Mouse (Mus musculus): ENCODE data around the gene Itgb1bp1. TPM values are rescaled to one million over a fixed set of nuclear protein-coding genes. Genes with fewer than 3 reads are reported as not detected.

The Itgb1bp1 gene
- total RNA-seq, 2 experiments from 2014 or later, result 36.6 to 40.2 TPM

GRCm38 (mm10) chr12:21301324-21301723, 15.2 kb upstream of the Itgb1bp1 start:
- peak; percentile 45 for DNase-seq

GRCm38 (mm10) chr12:21298856-21299255, 12.8 kb upstream of the Itgb1bp1 start:
- DNase-seq, result no peak

DNA sequence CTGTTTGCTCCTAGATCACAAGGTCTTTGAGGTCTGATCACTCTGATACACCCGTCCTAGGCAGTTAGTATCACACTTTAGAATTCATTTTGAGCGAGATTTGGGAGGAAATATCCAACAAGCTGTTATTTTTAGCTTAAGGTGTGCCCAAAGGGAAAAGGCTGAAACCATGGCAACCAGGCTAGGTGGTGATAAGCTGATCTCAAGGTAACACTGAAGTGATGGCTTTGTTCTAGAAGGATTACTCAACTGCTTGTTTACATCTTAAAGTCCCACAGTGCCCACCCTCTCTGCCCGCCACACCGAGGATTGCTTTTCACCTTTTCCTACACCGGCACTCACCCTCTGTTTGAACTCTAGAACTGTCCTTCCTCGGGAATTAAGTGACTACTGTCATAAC, 3.6 kb upstream of the Itgb1bp1 start:
- no peak for DNase-seq

DNA sequence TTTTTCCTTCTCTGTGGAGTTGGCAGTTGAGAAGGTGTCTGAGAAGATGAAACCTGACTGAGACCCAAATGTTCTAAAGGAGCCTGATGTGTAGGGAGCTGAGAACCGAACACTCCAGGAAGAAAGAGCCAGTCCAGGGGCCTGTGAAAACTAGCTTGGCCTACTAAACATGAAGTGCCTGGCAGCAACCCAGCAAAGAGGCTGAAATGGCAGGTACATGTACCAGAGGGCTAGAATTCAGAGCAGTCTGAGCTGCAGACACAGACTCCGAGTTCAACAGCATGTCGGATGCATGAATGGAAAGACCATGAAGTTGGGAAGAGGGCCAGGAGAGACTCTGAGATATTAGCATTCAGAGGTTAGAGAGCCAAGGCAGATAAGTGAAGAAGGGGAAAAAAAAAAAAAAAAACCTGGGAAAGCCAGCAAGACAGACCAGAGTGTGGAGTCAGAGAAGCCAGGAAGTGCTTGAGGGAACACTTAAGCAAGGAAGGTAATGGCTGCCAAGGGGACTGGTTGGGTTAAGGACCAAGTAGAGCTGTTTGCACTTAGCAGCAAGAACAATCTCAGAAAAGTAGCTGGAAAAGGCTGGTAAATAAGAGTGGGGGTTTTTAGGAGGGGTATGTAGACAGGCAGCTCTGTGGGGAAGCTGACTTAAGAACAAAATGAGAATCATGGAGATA, 2.8 kb upstream of the Itgb1bp1 start:
- no peak for DNase-seq

GRCm38 (mm10) chr12:21286712-21287650, 897 bp upstream of the Itgb1bp1 start:
- no peak for DNase-seq

GRCm38 (mm10) chr12:21285508-21286242, 409 bp downstream of the Itgb1bp1 start:
- DNase-seq, result no peak

- no peak for DNase-seq
Measured at GRCm38 (mm10) chr12:21284761-21285441, 1.2 kb downstream of the Itgb1bp1 start, which contains the start of gene Cpsf3. Gene Cpsf3 (plus strand): TSS chr12:21285391.

GRCm38 (mm10) chr12:21277352-21277864, 8.7 kb downstream of the Itgb1bp1 start:
- no peak for DNase-seq

- no peak for DNase-seq
Measured at GRCm38 (mm10) chr12:21274446-21274845, 11.6 kb downstream of the Itgb1bp1 start.

- no peak for DNase-seq
Measured at GRCm38 (mm10) chr12:21268083-21268616, 17.9 kb downstream of the Itgb1bp1 start.

DNA sequence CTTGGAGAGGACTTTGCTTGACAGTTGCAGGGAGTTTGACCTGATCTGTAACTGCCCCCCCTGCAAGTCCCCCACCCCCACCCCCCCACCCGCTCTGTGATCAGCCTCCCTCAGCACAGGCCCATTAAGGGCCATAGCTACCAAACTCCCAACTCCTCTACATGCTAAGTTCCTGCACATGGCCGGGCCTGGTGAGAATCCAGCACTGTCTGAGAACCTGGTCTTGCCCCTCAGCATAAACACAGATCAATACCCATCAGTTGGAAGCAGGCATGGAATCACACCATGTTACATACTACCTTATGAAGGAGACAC, 19.3 kb downstream of the Itgb1bp1 start:
- DNase-seq, result no peak

- DNase-seq, result peak; percentile 71
Measured at GRCm38 (mm10) chr12:21265946-21266783, 19.9 kb downstream of the Itgb1bp1 start.

DNA sequence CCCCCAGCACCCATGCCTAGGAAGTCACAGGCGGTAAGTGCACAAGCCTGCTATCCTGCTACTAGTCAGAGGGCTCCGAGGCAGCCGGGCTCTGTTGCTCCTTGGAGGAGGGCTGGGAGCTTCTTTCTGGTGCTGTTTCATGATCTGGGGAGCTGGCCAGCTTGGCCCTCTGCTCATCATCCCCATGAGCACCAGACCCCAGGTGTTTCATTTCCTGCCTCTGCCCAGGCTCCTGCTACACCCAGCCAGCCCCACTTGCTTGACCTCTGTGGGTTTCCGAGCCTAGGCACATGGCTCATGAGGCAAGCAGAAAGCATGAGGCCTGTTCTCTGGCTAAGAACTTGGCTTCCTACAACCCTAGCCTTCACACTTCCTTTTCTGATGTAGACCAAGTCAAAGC, 20.6 kb downstream of the Itgb1bp1 start:
- no peak for DNase-seq

- DNase-seq, result no peak
Measured at GRCm38 (mm10) chr12:21264970-21265369, 21.1 kb downstream of the Itgb1bp1 start.

GRCm38 (mm10) chr12:21264241-21264640, 21.8 kb downstream of the Itgb1bp1 start:
- DNase-seq, result peak; percentile 66

DNA sequence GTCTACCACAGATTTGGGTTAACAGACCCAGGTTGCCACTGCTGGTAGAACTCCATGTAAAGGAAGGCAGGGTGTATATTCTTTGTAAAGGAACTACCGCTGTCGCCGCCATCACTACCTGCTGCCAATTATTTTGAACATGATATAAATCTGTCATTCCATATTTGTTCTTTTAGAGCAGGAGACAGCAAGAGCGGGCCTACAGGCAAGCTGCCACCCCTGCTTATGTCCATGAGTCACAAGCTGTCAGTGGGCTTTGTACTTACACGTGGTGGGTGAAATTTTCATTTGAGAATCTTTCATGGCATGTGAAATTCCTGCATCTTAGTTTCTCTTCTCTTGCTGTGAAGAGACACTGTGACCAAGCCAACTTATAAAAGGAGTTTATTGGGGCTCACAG, 22.8 kb downstream of the Itgb1bp1 start:
- DNase-seq, result no peak

- no peak for DNase-seq
Measured at GRCm38 (mm10) chr12:21261521-21261920, 24.6 kb downstream of the Itgb1bp1 start.

DNA sequence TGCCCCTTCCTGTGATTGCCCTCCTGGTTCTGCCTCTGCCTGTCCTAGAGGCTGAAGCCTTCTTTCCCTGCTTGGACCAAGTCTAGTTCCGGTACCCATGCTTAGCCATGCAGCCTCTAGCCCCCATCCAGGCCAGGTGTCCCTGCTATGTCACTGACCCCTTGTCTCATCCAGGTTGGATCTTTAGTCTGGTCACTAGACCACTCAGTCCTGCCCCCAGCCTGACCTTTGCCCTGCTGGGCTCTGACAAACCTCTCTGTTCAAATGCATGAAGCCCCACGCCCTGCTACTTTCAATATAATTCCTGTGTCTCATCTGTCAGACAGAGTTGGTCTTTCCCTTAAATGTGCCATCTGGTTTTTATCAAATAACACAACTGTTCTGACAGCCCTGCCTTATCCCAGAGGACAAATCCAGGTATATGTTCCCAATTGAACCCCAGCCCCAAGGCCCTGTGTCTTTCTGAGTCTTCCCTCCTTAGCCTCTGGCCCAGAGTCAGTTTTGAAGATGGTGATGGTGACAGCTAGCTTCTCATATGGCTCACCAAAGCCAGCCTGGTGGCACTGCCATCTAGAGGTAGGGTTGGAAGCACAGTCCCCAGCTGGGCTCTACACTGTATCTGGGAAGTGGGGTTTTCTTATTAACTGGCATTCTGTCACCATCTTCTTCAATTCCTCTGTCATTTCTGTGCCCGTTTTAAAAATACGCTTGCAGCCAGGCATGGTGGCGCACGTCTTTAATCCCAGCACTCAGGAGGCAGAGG, 25.4 kb downstream of the Itgb1bp1 start:
- no peak for DNase-seq

- DNase-seq, result no peak
Measured at GRCm38 (mm10) chr12:21247711-21248392, 38.2 kb downstream of the Itgb1bp1 start.

All from heart, postnatal 4 days (tissue).